Mouse (Mus musculus): Measurements from ENCODE around the gene Polr3g.

DNA sequence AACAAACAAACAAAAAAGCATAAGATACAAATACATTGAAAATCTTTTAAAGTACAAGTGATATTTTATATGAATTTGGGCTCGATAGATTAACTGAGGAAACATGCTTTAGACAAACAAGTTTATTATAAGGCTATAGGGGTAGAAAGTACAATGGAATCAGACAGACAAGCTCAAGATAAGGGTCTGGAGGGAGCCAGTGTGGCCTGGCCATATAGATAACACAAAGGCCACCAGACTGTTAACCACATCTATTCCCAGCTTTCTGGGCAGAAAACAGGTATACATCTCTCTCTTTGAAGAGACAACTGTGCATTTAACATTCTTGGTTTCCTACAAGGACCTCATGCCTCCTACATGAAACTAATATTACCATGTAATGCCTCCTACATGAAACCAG is 19.5 kb upstream of the Polr3g start:
- TF ChIP-seq POLR2A (IDR thresholded peaks at IDR 0.05; ENCODE audit: borderline replicate concordance, insufficient read depth, low read length) (no peak), CTCF (IDR thresholded peaks at IDR 0.05; ENCODE audit: borderline replicate concordance, insufficient read depth, low read depth, low read length) (no peak)

Data from cerebellum, adult 2 months (tissue).